In genomic region chr17:24425905-24426304, GRCm38 (mm10) we compare ENCODE assay signal across 8 mouse cellular contexts. TPM values are rescaled to one million over a fixed set of nuclear protein-coding genes. Genes with fewer than 3 reads are reported as not detected.
DNase-seq lines count a peak whose midpoint lies in the region; ATAC-seq and TF ChIP-seq lines count a peak whose summit lies in the region.

No protein-coding gene starts in this region.

- WGBS in heart, adult 2 months = 88% methylated on average over 7 of the region's 7 CpGs
- WGBS in midbrain, embryonic 12.5 days = 94% methylated on average over 7 of the region's 7 CpGs
- 91% methylated on average over 7 of the region's 7 CpGs for WGBS in midbrain, embryonic 16.5 days
- 68% methylated on average over 7 of the region's 7 CpGs for WGBS in intestine, postnatal 0 days

- DNase-seq in heart, adult 2 months = no peak
- DNase-seq in heart, postnatal 14 days = no peak
- DNase-seq in frontal cortex, postnatal 25 days (ENCODE audit: low spot score in 2 of 2) = no peak
- no peak for DNase-seq in spleen, adult 12 weeks (ENCODE audit: low spot score)
- DNase-seq in left cerebral cortex, adult 8-10 months (ENCODE audit: low spot score in 2 of 2) = no peak

- no peak for TF ChIP-seq POLR2A in heart, adult 2 months (IDR thresholded peaks at IDR 0.05; ENCODE audit: insufficient read depth, low read depth, low read length)

- intact Hi-C loops in heart, adult 2 months (cut with DNase I) = no loop called here
- intact Hi-C loops in heart, postnatal 14 days (cut with DNase I) = loop anchor here (2.0 kb wide), 1 partner anchor 29 kb away; no protein-coding TSS in a partner anchor

- TF ChIP-seq EP300 in heart, adult 2 months (IDR thresholded peaks at IDR 0.05; ENCODE audit: insufficient read depth, low read depth, low read length) = no peak

- TF ChIP-seq CTCF in heart, adult 2 months (IDR thresholded peaks at IDR 0.05) = no peak
- no peak for TF ChIP-seq CTCF in intestine, postnatal 0 days (IDR thresholded peaks at IDR 0.05; ENCODE audit: low read depth)

- H3K27ac ChIP-seq in heart, adult 2 months = peak overlapping the region; percentile 91
- H3K27ac ChIP-seq in midbrain, embryonic 12.5 days (replicated peaks) = peak overlapping the region; percentile 94; the same call in 1 of the 2 replicates
- no peak overlapping the region for H3K27ac ChIP-seq in midbrain, embryonic 16.5 days (ENCODE audit: low read length)
- peak overlapping the region; percentile 93 for H3K27ac ChIP-seq in intestine, postnatal 0 days (ENCODE audit: low read depth, low read length)

- no peak overlapping the region; the same call in 1 of the 2 replicates for H3K4me2 ChIP-seq in midbrain, embryonic 12.5 days (replicated peaks)
- no peak overlapping the region; the same call in 1 of the 2 replicates for H3K4me2 ChIP-seq in midbrain, embryonic 16.5 days (ENCODE audit: low read length)
- peak overlapping the region; percentile 77 for H3K4me2 ChIP-seq in intestine, postnatal 0 days (replicated peaks; ENCODE audit: low read depth)

- H3K9ac ChIP-seq in heart, adult 2 months (ENCODE audit: low read depth, low read length) = no peak overlapping the region
- no peak overlapping the region for H3K9ac ChIP-seq in midbrain, embryonic 12.5 days (replicated peaks)
- no peak overlapping the region for H3K9ac ChIP-seq in midbrain, embryonic 16.5 days (ENCODE audit: low read depth, low read length)
- no peak overlapping the region for H3K9ac ChIP-seq in intestine, postnatal 0 days (ENCODE audit: low read depth, low read length)

- no peaks in the 10 kb centered on the region for H3K9me3 ChIP-seq in midbrain, embryonic 12.5 days
- H3K9me3 ChIP-seq in midbrain, embryonic 16.5 days (replicated peaks; ENCODE audit: control insufficient read depth, low read length, poor library complexity, severe bottlenecking) = no peaks in the 10 kb centered on the region
- H3K9me3 ChIP-seq in intestine, postnatal 0 days (ENCODE audit: control insufficient read depth) = no peaks in the 10 kb centered on the region

- 0 out of 2 replicates have a peak, but pooled peaks cover 1% of the 10 kb centered on the region for H3K79me2 ChIP-seq in heart, adult 2 months (replicated peaks; ENCODE audit: control insufficient read depth, insufficient read depth, low read length)

- no peaks in the 10 kb centered on the region for H3K36me3 ChIP-seq in heart, adult 2 months (ENCODE audit: control insufficient read depth, insufficient read depth, low read length)
- H3K36me3 ChIP-seq in midbrain, embryonic 12.5 days = peaks cover 42% of the 10 kb centered on the region
- H3K36me3 ChIP-seq in midbrain, embryonic 16.5 days (ENCODE audit: control insufficient read depth, insufficient read depth, low read length) = peaks cover 28% of the 10 kb centered on the region
- H3K36me3 ChIP-seq in intestine, postnatal 0 days (ENCODE audit: control insufficient read depth, insufficient read depth) = peaks cover 35% of the 10 kb centered on the region

- no peaks in the 10 kb centered on the region for H3K4me1 ChIP-seq in heart, adult 2 months (ENCODE audit: control insufficient read depth, insufficient read depth, low read length)
- H3K4me1 ChIP-seq in midbrain, embryonic 12.5 days = peaks cover 14% of the 10 kb centered on the region
- H3K4me1 ChIP-seq in midbrain, embryonic 16.5 days (ENCODE audit: control insufficient read depth, insufficient read depth, low read length) = peaks cover 11% of the 10 kb centered on the region; the same call in 1 of the 2 replicates
- no peaks in the 10 kb centered on the region for H3K4me1 ChIP-seq in intestine, postnatal 0 days (replicated peaks; ENCODE audit: control insufficient read depth, insufficient read depth, low read length)

- ATAC-seq in midbrain, embryonic 12.5 days (ENCODE audit: low FRiP score, low read depth) = peak; percentile 10; the same call in 1 of the 2 replicates
- no peak for ATAC-seq in midbrain, embryonic 16.5 days
- no peak for ATAC-seq in intestine, postnatal 0 days

- no peak overlapping the region; the same call in 1 of the 2 replicates for H3K4me3 ChIP-seq in heart, adult 2 months
- H3K4me3 ChIP-seq in midbrain, embryonic 12.5 days = peak overlapping the region; percentile 75; the same call in 1 of the 2 replicates
- no peak overlapping the region for H3K4me3 ChIP-seq in midbrain, embryonic 16.5 days (ENCODE audit: low read depth, low read length)
- H3K4me3 ChIP-seq in intestine, postnatal 0 days (ENCODE audit: low read depth, low read length) = peak overlapping the region; percentile 66; the same call in 1 of the 2 replicates

- no peaks in the 10 kb centered on the region for H3K27me3 ChIP-seq in heart, adult 2 months (ENCODE audit: control insufficient read depth, insufficient read depth, low read length)
- H3K27me3 ChIP-seq in midbrain, embryonic 12.5 days = no peaks in the 10 kb centered on the region
- H3K27me3 ChIP-seq in midbrain, embryonic 16.5 days (ENCODE audit: control insufficient read depth, insufficient read depth, low read depth, low read length) = no peaks in the 10 kb centered on the region
- H3K27me3 ChIP-seq in intestine, postnatal 0 days (replicated peaks; ENCODE audit: control insufficient read depth, insufficient read depth, low read length) = no peaks in the 10 kb centered on the region

RNA-seq across cellular contexts. Expression of gene Eci1, which starts 0.5 kb away (rescaled TPM):
- total RNA-seq in heart, adult 2 months (2021) = 100 to 1,000 TPM; 421 to 487 TPM
- 414 and 486 TPM in 2 replicates for polyA plus RNA-seq in heart, adult 2 months (2012; rRNA removed)
- total RNA-seq in heart, postnatal 14 days (2021) = 100 to 1,000 TPM; 428 to 461 TPM
- polyA plus RNA-seq in midbrain, embryonic 12.5 days (2016; fragmentation: Nextera tagmentation; extraction: Ambion mirVana) = 53.7 and 68.0 TPM in 2 replicates
- polyA plus RNA-seq in midbrain, embryonic 16.5 days (2015; fragmentation: Nextera tagmentation; extraction: Ambion mirVana) = 34.2 and 34.4 TPM in 2 replicates
- polyA plus RNA-seq in intestine, postnatal 0 days (2015; fragmentation: Nextera tagmentation; extraction: Ambion mirVana) = 96.4 and 106 TPM in 2 replicates
- 10 to 100 TPM; 24.1 to 34.1 (median 31.1) TPM for total RNA-seq in left cerebral cortex, adult 8-10 months (2022)

RNA-seq across cellular contexts. Expression of gene Rnps1, which starts 11.5 kb away (rescaled TPM):
- total RNA-seq in heart, adult 2 months (2021) = 10 to 100 TPM; 60.0 to 62.7 TPM
- 83.0 and 107 TPM in 2 replicates for polyA plus RNA-seq in heart, adult 2 months (2012; rRNA removed)
- 10 to 100 TPM; 69.6 to 73.5 TPM for total RNA-seq in heart, postnatal 14 days (2021)
- polyA plus RNA-seq in midbrain, embryonic 12.5 days (2016; fragmentation: Nextera tagmentation; extraction: Ambion mirVana) = 367 and 378 TPM in 2 replicates
- polyA plus RNA-seq in midbrain, embryonic 16.5 days (2015; fragmentation: Nextera tagmentation; extraction: Ambion mirVana) = 357 and 365 TPM in 2 replicates
- polyA plus RNA-seq in intestine, postnatal 0 days (2015; fragmentation: Nextera tagmentation; extraction: Ambion mirVana) = 111 and 114 TPM in 2 replicates
- 100 to 1,000 TPM; 128 to 131 (median 129) TPM for total RNA-seq in left cerebral cortex, adult 8-10 months (2022)

RNA-seq across cellular contexts. Expression of gene Dnase1l2, which starts 17.0 kb away (rescaled TPM):
- total RNA-seq in heart, adult 2 months (2021) = 1 to 10 TPM in 1 of 2 experiments, under 1 TPM in 1; 0.65 to 1.5 TPM
- 5.2 and 7.2 TPM in 2 replicates for polyA plus RNA-seq in heart, adult 2 months (2012; rRNA removed)
- 1 to 10 TPM; 2.0 to 2.3 TPM for total RNA-seq in heart, postnatal 14 days (2021)
- polyA plus RNA-seq in midbrain, embryonic 12.5 days (2016; fragmentation: Nextera tagmentation; extraction: Ambion mirVana) = 5.3 and 5.5 TPM in 2 replicates
- polyA plus RNA-seq in midbrain, embryonic 16.5 days (2015; fragmentation: Nextera tagmentation; extraction: Ambion mirVana) = 7.9 and 9.9 TPM in 2 replicates
- polyA plus RNA-seq in intestine, postnatal 0 days (2015; fragmentation: Nextera tagmentation; extraction: Ambion mirVana) = 0.73 and 0.80 TPM in 2 replicates
- 1 to 10 TPM; 3.7 to 6.9 (median 5.1) TPM for total RNA-seq in left cerebral cortex, adult 8-10 months (2022)

RNA-seq across cellular contexts. Expression of gene E4f1, which starts 44.2 kb away (rescaled TPM):
- 10 to 100 TPM; 10.2 to 10.3 TPM for total RNA-seq in heart, adult 2 months (2021)
- polyA plus RNA-seq in heart, adult 2 months (2012; rRNA removed) = 43.6 and 43.7 TPM in 2 replicates
- 10 to 100 TPM; 13.6 to 16.2 TPM for total RNA-seq in heart, postnatal 14 days (2021)
- polyA plus RNA-seq in midbrain, embryonic 12.5 days (2016; fragmentation: Nextera tagmentation; extraction: Ambion mirVana) = 36.5 and 41.9 TPM in 2 replicates
- polyA plus RNA-seq in midbrain, embryonic 16.5 days (2015; fragmentation: Nextera tagmentation; extraction: Ambion mirVana) = 46.4 and 50.2 TPM in 2 replicates
- polyA plus RNA-seq in intestine, postnatal 0 days (2015; fragmentation: Nextera tagmentation; extraction: Ambion mirVana) = 5.0 and 5.2 TPM in 2 replicates
- 10 to 100 TPM; 32.3 to 36.2 (median 34.5) TPM for total RNA-seq in left cerebral cortex, adult 8-10 months (2022)

RNA-seq across cellular contexts. Expression of gene Pgp, which starts 44.3 kb away (rescaled TPM):
- total RNA-seq in heart, adult 2 months (2021) = 10 to 100 TPM; 35.7 to 44.5 TPM
- 39.1 and 46.4 TPM in 2 replicates for polyA plus RNA-seq in heart, adult 2 months (2012; rRNA removed)
- total RNA-seq in heart, postnatal 14 days (2021) = 10 to 100 TPM; 43.2 to 43.4 TPM
- polyA plus RNA-seq in midbrain, embryonic 12.5 days (2016; fragmentation: Nextera tagmentation; extraction: Ambion mirVana) = 60.0 TPM in 2 replicates
- 64.2 and 70.2 TPM in 2 replicates for polyA plus RNA-seq in midbrain, embryonic 16.5 days (2015; fragmentation: Nextera tagmentation; extraction: Ambion mirVana)
- polyA plus RNA-seq in intestine, postnatal 0 days (2015; fragmentation: Nextera tagmentation; extraction: Ambion mirVana) = 64.5 and 69.4 TPM in 2 replicates
- total RNA-seq in left cerebral cortex, adult 8-10 months (2022) = 10 to 100 TPM; 59.0 to 68.7 (median 63.8) TPM

Comparison
In these comparisons a context has a peak if more than half of its experiments do, and no peak if none do; other contexts are left out.
1. H3K4me3 ChIP-seq: peak in midbrain, embryonic 12.5 days (single experiment) and intestine, postnatal 0 days (single experiment); none in heart, adult 2 months (single experiment) and midbrain, embryonic 16.5 days (single experiment).